Mouse (Mus musculus) neural tube, embryonic 10.5 days (tissue): ENCODE data around the gene Lyrm7.
"Not testable (repeated sequence)": the region's sequence is repeated elsewhere in the genome, so short reads cannot be mapped to it uniquely, and the experiment has no call there.

Source experiments
- DNase-seq: peaks from one replicate; pipeline ENCODE4 v3.0.0-alpha.2; 2017; ENCODE audit warnings: low spot score; ENCODE audit errors: extremely low spot score

The Lyrm7 gene

DNA sequence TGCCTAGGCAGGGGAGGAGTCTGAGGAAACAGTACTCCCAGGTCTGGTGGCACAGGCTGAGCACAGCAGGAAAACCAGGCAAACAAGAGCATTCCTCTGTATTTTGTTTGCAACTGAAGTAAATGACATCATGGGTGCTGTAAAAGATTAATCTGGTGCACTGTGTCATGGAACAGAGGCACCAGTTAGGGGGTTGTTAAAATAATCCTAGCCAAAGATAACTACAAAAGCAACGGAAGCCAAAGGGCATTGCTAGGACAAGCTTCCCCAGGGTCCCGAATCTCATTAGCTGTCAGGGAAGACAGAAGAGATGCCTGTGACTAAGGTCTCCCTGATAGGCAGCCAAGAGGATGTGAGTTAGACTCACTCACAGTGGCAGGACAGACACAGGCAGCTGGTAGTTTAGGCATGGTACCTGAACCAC, 20.3 kb upstream of the Lyrm7 start:
- no peak for DNase-seq

DNA sequence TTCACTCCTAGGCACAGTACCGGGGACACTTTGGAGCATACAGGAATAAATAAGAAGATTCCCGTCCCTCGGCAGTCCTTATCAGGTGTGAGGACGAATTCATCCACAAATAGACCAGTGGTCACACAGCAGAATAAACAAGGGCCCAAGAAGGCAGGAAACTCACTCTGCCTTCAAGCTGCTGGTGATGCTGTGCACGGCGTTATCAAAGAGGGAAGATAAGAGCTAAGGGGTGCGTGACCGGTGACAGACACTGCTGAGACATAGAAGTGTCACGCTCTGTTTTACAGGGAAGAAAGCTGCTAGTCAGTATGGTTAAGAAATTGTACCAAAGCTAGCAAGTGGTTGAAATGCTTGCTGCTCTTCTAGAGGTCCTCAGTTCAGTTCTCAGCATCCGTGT, 19.2 kb upstream of the Lyrm7 start:
- no peak for DNase-seq

DNA sequence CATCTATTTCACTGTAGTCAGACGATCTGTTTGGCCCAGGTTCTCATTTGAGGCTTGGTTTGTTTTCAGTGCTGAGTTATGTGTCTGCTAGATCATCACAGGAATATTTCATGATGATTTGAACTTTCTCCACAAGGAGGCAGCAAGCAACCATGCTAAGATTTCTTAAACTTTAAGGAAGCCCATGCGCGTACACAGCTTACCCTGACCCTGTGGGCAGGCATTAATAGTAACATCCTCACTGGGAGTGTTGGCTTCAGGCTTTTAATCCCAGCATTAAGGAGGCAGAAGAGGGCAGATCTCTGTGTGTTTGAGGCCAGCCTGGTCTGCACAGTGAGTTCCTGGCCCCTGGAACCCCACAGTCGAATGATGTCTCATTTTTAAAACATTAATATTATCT, 18.7 kb upstream of the Lyrm7 start:
- DNase-seq: no peak

GRCm38 (mm10) chr11:54878893-54879292, 18.2 kb upstream of the Lyrm7 start:
- no peak for DNase-seq

DNA sequence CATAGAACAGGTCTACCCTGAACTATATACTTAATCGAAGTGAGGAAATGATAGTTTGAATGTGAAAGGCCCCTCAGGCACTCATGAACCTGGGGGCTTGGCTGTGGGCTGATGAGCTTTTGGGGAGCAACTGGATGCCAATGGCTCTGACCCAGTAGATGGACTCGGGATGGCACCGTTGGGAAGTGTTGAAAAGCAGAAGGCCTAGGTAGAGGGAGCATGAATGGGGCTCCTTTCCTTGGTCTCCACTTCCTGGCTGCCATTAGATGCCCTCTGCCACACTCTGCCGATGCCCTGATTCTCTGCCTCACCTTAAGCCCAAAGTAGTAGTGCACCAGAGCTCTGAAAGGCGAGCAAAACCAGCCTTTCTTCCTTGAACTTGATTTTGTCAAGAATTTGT, 15.3 kb upstream of the Lyrm7 start:
- DNase-seq: no peak

DNA sequence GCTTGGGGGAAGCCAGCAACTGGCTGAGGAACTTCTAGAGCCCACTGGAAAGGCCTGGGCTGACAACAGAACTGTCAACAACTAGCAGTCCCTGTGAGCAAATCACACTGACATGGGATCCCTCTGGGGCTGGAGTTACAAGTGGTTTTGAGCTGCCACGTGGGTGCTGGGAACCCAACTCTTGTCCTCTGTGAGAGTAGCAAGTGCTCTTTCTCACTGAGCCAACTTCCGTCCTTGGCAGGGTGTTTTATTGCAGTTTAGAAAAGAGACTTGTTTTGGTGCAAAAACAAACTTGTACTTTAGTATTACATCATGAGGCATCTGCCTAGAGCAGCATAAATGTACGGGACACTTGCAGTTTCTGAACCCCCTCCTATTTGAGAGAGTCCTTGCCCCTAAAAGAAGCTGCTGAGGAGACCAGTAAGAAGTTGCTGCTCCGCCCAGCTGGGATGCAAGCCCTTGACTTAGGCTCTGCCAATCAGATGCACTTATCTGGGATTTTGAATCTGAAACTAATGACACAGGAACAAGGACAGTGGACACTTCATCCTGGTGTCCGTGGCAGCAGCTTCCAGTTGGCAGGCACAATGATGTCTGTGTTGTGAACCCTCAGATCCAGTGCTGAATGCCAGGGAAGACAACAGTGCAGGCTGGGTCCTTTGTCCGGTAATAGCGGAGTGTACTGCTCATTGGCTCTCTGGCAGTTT, 11.3 kb upstream of the Lyrm7 start:
- no peak for DNase-seq

DNA sequence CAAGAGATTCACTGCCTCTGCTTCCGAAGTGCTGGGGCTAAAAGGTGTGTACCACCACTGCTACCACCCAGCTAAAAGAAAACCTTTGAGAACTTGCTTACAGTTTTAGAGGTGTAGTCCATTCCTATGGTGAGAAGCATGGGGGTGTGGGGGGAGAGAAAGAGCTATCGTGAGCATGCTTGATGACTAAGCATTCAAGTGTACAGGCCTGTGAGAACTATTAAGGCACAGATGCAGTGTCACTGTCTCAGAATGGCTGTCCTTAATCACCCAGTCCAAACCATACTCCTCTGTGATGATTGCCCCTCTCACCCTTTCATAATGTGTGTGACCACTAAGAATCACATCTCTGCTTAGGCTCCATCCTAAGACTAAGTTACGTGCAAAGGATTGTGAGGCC, 8.6 kb upstream of the Lyrm7 start:
- no peak for DNase-seq

DNA sequence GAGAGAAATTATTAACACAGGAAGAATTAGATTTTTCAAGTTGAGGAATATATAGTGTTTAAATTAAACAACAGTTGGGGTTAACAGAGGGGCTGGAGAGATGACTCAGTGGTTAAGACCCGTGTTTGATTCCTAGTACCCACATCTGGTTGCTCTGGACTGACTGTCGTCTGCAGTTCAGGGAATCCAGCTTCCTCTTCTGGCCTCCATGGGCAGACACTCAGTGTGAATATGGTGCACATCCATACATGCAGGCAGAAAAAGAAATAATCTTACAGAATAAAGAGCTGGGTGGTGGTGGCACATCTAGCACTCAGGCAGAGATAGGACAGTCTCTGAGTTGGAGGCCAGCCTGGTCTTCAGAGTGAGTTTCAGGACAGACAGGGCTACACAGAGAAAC, 7.7 kb upstream of the Lyrm7 start:
- DNase-seq: no peak

GRCm38 (mm10) chr11:54867903-54868434, 7.3 kb upstream of the Lyrm7 start:
- no peak for DNase-seq

DNA sequence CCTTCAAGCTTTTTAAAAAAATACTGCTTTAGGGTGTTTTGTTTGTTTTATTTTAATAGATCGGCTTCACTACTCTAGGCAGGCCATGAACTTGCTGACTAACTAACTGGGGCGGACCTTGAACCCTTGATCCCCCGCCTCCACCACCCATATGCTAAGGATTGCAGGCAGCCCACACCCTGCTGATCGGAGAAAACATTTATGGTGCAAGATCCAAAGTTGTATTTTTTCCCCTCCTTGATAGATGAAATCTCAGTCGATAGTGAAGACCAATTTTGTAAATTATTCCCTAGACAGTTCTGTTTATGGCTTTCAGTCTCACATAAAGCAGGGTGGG, 6.3 kb upstream of the Lyrm7 start:
- no peak for DNase-seq

- peak; percentile 92 for DNase-seq
These were observed 5.7 kb upstream of the Lyrm7 start, which contains the start of gene Hint1 for GRCm38 (mm10) chr11:54866119-54867048. Gene Hint1, plus strand, starts transcription at chr11:54866383.

GRCm38 (mm10) chr11:54865330-54866085, 4.8 kb upstream of the Lyrm7 start:
- DNase-seq: no peak

- no peak for DNase-seq
These were observed 2.2 kb upstream of the Lyrm7 start for GRCm38 (mm10) chr11:54862621-54863520.

DNA sequence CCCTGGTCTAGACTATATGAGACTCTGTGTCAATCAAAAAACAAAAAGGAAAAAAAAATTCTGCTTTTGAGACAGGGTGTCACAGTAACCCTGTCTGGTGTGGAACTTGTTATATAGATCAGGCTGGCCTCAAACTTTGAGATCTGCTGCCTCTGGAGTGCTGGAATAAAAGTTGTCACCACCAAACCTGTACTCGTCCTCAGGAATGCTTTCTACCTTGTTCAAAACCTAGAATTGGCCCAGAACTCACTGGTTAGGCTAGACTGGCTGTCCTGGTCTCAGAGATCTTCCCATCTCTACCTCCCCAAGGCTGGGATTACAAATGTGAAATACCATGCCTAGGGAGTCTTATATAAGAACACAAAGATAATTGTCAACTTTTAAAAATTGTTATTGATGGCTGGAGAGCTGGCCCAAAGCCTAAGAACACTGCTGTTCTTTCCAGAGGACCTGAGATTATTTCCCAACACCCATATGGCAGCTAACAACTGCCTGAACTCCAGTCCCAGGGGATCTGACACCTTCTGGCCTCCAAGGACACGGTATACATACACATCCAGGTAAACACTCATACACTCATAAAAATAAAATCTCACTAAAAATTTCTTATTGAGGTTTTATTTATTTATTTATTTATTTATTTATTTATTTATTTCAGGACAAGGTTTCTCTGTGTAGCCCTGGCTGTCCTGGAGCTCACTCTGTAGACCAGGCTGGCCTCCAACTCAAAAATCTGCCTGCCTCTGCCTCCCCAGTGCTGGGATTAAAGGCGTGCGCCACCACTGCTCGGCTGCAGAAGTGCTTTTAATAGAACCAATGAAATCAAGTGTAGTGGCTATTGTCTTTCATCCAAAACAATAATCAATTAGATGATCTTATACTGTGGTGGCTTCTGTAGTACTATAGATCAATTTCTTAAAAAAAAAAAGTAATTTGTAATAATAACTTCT, 1.0 kb upstream of the Lyrm7 start:
- no peak for DNase-seq

DNA sequence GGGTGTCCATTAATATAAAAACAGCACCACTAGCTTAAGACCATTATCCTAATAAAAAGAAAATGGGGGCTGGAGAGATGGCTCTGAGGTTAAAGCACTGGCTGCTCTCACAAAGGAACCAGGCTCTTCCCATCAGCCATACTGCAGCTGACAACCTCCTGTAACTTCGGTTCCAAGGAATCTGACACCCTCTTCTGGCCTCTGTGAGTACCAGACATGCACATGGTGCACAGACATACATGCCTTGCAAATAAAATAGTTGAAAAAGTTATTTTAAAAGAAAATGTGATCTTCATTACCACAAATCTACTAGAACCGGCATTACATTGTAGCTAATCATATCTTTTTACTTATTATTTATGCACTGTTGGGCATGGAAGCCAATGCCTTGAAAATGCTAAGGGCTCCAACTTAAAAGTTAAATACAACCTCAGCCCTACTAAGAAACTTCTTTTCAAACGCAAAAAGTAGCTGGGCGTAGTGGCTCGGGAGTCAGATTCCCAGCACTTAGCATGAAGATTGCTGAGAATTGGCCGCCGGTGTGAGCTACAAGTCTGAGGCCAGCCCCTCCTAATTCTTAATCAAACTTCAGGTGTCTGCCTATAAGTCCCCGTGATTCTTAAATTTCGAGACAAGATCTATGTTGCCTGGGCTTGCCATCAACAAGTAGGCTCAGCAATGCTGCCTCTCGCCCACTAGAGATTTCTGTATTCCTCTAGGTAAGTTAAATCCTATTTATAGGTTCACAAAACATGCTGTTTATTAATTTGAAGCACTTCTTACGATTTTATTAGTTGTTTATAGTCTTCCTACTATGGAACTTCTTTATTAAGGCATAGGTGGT, 1.2 kb downstream of the Lyrm7 start:
- DNase-seq: no peak

DNA sequence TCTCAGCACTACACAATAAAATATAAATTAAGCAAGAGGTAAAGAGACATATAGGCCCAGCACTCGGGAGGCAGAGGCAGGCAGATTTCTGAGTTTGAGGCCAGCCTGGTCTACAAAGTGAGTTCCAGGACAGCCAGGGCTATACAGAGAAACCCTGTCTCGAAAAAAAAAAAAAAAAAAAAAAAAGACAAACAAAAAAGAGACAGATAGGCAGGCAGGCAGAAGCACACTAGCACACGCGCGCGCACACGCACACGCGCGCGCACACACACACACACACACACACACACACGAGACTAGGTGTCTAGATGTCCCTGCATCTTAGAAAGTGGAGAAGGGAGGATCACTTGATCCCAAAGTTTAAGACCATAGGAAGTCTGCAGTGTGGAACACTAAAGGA, 1.8 kb downstream of the Lyrm7 start:
- DNase-seq: not testable (repeated sequence)

DNA sequence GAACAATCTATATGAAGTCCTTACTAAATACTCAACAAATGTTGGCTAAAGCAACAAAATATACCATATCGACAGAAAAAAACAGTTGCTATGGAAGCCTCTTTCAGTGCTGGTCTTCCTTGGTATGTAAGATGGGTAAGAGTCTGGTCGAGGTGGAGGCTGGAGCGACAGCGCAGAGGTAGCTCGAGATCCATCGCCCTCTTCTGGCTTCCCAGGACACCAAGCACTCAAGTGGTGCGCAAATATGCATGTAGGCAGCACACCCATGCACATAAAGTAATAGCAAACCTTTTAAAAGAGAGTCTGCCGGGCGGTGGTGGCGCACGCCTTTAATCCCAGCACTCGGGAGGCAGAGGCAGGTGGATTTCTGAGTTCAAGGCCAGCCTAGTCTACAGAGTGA, 9.1 kb downstream of the Lyrm7 start:
- DNase-seq: no peak

DNA sequence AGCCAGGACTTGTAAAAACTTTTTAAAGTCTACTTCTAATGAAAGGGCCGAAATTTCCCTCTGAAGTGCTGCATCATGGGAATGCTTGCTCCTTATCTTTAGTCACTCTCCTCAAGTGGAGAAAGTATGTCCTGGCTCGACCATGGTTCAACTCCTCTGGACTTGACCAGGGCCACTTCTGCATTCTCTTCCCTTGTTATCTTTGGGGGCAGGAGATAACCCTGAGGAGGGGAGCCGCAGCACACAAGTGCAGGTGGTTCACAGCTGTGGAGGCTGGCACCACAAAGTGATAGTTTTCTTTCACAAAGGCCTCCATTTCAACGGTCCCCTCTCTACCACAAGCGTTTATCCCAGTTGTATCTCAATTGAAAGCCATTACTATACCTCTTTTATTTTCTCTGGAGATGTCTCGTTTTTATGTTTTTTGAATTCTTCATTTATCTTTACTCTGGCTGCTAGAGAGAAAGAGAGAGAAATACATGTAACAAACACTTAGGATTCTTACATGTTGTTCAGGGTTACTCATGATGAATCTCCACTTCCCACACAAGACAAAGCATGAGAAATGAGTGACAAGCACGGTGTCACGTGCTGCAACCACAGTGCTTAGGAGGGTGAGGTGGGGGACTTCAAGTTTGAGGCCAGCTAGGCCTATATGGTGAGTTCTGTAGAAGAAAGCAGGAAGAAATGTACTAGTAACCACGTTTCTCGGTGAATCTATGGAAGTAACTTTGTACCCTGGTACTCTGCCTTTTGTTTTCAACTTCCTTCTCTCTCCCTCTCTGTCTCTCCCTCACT, 10.6 kb downstream of the Lyrm7 start:
- no peak for DNase-seq
